Mouse (Mus musculus) adrenal gland, adult (tissue): ENCODE results near the gene Alk.
A peak's percentile ranks its signal among the peaks of the same experiment; 100 is the strongest.

ENCODE experiments used
- DNase-seq, 2 experiments: peaks; one replicate each; pipeline ENCODE4 v3.0.0; 2022 to 2023; ENCODE audit warnings: low spot score in 1 of 2; ENCODE audit not compliant: inconsistent age in 2 of 2

Gene Alk

GRCm38 (mm10) chr17:72043001-72043666, 561.3 kb downstream of the Alk start:
- no peak for DNase-seq

- DNase-seq: no peak
These were observed 565.1 kb downstream of the Alk start for GRCm38 (mm10) chr17:72039176-72039948.

- no peak for DNase-seq
These were observed 566.1 kb downstream of the Alk start for GRCm38 (mm10) chr17:72038371-72038770.

GRCm38 (mm10) chr17:72030672-72031071, 573.8 kb downstream of the Alk start:
- DNase-seq: no peak

GRCm38 (mm10) chr17:72023323-72023722, 581.1 kb downstream of the Alk start:
- no peak for DNase-seq

- DNase-seq: no peak
These were observed 582.4 kb downstream of the Alk start for GRCm38 (mm10) chr17:72021733-72022669.

- no peak for DNase-seq
These were observed 587.1 kb downstream of the Alk start for GRCm38 (mm10) chr17:72017329-72017728.

- no peak for DNase-seq
These were observed 589.2 kb downstream of the Alk start for GRCm38 (mm10) chr17:72015253-72015652.

GRCm38 (mm10) chr17:72012775-72013174, 591.7 kb downstream of the Alk start:
- DNase-seq: no peak

- no peak for DNase-seq
These were observed 594.6 kb downstream of the Alk start for GRCm38 (mm10) chr17:72009836-72010235.

- peak; percentile 26 to 73 for DNase-seq
These were observed 596.0 kb downstream of the Alk start for GRCm38 (mm10) chr17:72008389-72008788.

- DNase-seq: no peak
These were observed 599.1 kb downstream of the Alk start for GRCm38 (mm10) chr17:72005365-72005764.

GRCm38 (mm10) chr17:71999527-72000482, 604.6 kb downstream of the Alk start:
- DNase-seq: no peak

GRCm38 (mm10) chr17:71997680-71998079, 606.7 kb downstream of the Alk start:
- DNase-seq: no peak

GRCm38 (mm10) chr17:71995539-71995938, 608.9 kb downstream of the Alk start:
- no peak for DNase-seq

- no peak for DNase-seq
These were observed 610.3 kb downstream of the Alk start for GRCm38 (mm10) chr17:71994144-71994543.

- DNase-seq: no peak
These were observed 611.4 kb downstream of the Alk start for GRCm38 (mm10) chr17:71993011-71993410.

GRCm38 (mm10) chr17:71991260-71991659, 613.2 kb downstream of the Alk start:
- no peak for DNase-seq

GRCm38 (mm10) chr17:71990176-71990720, 614.2 kb downstream of the Alk start:
- no peak for DNase-seq
